Mouse (Mus musculus) frontal cortex, adult (tissue): ENCODE measurements around the gene Arpin.
A peak's percentile ranks its signal among the peaks of the same experiment; 100 is the strongest.

Experiments
- ATAC-seq: cut with Nextera tagmentation; 2 replicates; pipeline ENCODE4 v1.9.2; 2017; ENCODE audit warnings: mild to moderate bottlenecking, moderate library complexity, mixed read lengths; ENCODE audit not compliant: low TSS enrichment

The Arpin gene

DNA sequence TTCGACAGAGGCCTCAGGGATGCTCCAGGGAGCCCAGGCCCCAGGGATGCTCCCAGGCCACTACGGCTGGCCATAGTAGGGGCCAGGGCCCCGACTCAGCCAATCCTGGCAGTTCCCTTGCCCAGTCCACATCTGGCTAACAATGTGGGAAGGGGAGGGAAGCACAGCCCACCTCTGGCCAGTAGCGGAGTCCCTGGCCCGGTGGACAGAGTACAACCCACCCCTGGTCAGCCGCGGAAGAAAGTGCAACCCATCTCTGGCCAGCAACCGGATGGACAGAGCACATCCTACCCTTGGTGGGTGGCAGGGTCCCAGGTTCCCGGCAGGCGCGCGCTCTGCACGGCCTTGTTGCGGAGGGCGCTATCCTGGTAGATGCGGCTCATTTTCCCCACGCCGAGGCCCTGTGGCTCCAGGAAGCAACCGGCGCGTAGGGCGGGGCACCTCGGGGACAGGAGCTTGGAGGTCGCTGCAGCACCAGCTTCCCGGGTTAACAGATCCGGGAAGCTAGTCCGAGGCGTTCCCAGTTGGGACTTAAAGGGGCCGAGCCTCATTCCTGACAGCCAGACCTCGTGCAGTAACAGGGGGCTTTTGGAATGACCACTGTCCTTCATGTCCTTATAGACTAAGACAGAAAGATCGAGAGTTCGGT, at the start of gene Arpin:
Gene Arpin (minus strand): TSS at position 498 of the 649 bp plus-strand sequence.
- ATAC-seq: peak; percentile 77

DNA sequence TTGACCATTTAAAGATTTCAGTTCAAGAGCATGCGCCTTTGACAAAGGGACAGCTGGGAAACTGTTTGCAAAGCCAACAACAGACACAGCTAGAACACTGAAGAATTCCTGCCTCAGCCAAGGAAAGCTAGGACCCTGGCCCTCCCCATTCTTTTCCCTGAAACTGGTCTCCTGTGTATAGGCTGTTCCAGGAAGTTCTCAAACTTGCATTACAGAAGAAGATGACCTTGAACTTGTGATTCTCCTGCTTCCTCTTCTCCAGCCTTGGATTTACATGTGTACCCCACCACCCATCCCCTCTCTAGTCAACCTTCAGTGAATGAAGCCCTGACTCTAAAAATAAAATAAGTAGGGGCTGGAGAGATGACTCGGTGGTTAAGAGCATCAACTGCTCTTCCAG, 40.2 kb upstream of the Arpin start:
- ATAC-seq: no peak

DNA sequence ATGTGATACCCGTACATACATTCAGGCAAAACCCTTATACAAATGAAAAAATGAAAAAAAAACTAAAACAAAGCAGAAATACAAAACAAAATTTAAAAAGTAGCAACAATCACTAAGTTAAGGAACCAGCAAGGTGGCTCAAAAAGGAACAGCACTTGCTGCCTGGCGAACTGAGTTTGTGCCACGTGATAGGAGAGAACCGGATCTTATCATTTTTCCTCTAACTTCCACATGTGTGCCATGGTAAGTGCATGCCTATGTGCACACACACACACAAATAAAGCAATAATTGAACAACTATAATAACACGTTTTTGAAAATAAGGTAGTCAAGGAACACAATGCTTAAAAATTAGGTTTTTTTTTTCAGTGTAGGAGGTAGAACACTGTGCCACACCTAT, 37.0 kb upstream of the Arpin start:
- ATAC-seq: no peak

DNA sequence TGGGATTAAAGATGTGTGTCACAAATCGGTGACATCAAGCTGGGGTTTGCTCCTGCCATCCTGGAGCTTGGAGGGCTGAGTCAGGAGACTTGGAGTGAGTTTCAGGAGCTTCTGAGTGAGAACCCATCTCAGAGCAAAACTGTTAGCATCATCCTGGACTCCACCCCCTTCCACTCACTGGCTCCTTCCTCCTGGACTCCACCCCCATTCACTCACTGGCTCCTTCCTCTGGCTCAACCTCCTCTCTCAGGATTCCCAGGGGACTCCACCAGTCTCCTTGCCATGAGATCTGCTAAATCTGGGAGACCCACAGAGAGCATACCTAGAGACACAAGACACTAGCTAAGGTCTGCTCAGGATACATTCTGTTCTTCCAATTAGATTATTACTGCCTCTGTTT, 35.2 kb upstream of the Arpin start:
- ATAC-seq: no peak

DNA sequence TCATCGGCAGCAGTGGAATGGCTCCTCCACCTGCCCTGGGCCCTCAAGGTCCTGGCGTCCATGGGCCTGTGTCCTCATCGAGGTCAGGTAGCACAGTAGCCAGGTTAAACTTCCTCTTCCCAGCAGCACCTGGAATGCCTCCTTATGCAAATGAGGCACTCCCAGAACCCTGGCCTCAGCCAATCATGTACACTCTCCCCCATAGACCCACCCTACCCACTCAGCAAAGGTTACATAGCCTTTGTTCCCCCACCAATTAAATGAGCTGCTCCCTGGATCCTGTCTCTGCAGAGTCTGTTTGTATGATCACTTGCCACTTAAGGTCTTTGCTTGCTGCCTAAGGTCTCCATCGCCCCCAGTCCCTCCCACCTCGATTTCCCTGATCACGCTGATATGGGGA, 33.2 kb upstream of the Arpin start:
- no peak for ATAC-seq

DNA sequence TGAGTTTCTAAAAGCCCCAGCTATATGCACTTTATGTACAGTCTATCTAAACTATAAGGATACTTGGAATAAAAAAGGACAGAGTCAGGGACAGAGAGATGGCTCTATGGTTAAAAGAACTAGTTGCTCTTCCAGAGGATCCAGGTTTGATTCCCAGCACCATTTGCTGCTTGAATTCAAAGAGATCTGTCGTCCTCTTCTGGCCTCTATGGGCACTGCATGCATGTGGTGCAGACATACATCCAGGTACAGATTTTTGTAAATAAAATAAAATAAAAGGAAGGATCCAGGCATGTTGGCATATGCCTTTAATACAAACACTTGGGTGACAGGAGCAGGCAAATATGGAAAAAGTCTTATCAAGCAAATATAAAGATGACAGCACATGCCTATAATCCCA, 26.4 kb upstream of the Arpin start:
- no peak for ATAC-seq

DNA sequence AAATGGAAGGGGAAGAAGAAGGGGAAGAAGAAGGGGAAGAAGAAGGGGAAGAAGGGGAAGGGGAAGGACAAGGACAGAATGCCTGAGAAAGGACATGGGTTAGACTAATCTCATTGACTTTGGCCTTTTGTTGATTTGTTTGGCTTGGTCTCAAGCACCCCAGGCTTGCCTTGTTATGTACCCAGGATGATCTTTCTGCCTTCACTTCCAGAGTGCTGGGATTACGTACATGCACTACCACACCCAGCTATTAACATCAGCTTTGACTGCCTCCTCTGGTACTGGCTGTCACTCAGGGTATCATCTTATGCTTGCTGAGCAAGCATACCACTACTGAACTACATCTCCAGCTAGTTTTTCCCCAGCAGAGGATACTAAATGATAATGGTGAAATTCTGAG, 21.0 kb upstream of the Arpin start:
- ATAC-seq: no peak

DNA sequence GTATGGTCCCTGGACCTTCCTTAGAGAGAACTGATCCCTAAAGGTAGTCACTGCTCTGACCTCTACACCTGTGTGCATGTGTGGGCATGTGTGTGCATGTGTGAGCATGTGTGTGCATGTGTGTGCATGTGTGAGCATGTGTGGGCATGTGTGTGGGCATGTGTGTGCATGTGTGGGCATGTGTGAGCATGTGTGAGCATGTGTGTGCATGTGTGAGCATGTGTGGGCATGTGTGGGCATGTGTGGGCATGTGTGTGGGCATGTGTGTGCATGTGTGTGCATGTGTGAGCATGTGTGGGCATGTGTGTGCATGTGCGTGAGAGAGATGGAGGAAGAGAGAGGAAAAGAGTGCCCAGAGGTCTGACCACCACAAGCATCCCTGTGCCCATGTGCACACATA, 19.7 kb upstream of the Arpin start:
- no peak for ATAC-seq

DNA sequence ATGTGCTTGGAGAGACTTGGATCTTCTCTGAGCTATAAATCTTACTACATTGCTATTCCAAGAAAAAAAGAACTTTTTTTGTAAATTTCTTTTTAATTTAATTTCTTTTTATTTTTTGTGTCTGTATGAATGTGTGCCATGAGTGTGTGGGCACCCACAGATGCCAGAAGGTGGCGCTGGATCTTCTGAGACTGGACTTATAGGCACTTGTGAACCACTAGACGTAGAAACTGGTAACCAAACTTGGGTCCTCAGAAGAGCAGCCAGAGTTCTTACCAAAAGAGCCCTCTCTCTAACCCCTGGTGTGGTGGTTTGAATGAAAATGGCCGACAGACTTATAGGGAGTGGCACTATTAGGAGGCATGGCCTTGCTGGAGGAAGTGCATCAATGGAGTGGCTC, 15.9 kb upstream of the Arpin start:
- ATAC-seq: no peak

DNA sequence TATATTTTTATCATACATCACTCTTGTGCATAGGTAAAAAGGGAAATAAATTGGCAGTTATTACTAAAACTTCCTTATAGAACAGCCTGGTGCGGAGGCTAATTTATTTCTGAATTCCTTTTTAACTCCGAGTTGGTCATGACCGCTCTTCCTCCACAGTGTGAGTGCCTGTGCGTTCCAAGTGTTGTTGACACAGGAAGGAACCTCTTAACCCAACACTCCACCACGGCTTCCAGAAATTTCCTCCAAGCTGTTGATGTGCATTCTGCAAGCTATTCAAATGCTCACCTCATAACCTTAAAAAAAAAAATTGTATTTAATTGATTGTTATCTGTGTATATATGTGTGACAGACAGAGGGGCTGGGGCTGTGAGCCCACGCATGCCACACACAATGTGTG, 15.1 kb upstream of the Arpin start:
- no peak for ATAC-seq

DNA sequence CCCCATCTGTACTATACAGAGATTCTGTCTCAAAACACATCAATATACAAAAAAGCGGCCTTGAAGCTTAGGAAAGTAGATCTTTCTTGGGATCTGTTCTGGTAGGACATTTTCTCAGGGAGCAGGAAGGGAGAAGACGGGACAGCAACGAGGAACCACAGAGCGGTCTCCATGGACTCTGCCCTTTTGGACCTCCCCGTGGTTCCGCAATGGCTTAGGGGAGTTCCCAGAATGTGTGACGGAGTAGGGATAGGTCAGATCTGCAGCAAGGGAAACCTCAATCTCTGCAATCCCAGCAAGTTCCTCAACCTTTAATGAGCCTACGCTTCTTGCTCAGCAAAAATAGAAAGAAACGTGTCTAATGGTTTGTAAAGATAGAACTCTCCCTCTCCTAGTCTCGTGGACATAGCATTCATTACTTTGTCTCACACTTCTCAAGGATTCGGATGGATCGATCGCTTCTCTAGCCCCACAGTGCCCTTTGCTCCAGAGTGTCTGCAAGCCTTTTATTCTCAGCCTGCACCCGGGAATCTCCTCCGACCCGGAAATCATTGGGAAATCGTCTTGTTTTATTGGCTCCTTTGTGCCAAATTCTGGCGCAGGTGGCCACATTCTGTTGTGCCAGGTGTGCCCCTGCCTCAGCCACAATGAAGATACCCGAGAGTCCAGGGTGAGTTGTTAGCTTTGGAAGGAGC, 499 bp upstream of the Arpin start:
- peak; percentile 57; the same call in 1 of the 2 replicates for ATAC-seq

DNA sequence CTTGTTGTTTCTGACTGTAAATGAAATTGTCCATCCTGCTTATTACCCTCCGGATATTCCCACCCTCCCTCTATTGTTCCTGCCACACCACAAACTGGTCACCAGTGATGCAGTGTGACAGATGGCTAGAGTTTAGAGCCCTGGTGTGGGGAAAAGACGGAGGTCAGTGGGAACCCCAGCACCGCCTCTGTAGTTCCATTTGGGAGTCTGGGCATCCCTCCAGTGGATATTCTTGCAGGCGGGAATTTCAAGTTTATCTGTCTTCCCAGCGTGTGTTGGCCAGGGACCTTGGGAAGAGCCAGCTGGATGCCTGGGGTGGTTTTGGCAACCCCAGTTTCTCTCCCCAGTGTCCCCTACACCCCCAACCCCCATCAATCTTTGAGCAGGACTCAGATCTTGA, 698 bp downstream of the Arpin start:
- peak; percentile 9; the same call in 1 of the 2 replicates for ATAC-seq

DNA sequence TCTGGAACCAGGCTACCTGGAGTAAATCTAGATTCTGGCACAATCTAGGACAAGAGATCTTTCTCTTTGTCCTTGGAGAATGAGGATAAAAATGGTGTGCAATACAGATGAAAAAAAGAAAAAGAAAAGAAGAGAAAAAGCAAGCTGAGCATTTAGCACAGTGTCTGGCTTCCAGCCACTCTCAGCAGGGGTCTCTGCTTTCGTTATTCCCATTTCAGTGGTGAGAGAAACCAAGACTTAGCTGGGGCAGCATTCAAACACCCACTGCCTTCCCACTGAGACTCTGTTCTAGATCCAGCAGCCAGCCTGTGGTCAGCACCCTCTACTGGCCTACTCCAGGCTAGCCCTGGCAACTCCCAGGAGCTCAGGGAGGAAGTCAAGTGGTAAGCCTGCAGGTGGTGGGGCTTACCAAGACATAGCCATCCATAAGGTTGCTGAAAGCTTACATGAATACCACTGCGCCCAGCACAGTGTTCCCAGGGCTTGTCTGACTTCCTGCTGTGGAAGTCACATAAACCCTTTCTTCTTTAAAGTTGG, 6.6 kb downstream of the Arpin start:
- ATAC-seq: peak; percentile 58; the same call in 1 of the 2 replicates

DNA sequence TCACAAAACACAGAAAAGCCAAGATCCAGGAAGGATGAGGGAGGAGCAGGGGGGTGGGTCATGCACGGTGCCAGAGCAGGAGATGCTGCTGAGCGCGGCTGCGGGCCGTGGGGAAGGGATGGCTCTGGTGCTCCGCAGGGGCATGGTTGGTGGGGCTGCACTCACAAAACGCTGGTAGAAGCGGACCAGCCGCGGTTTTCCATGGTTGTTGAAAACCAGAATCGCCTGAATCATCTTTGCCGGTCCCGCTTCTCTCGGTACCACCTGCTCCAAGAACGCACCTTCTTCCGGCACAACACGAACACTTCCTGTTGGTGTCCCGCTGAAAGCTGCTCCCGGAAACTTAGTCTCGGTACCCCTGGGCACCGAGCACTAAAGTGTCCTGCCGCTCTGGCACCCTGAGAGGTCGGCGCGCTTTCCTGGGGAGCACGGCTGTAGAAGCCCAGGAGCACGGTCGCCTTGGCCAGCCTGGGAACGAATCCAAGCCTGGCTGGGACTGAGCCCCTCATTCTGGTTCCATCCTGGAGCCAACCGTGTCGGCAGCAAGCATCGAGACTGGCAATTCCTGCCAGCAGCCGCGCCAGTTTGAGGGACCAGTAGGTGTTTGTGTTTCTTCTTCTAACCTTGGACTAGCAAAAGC, 14.7 kb downstream of the Arpin start, which contains the start of gene Ap3s2:
Gene Ap3s2 (minus strand): TSS at position 306 of the 640 bp plus-strand sequence.
- peak; percentile 98 for ATAC-seq

DNA sequence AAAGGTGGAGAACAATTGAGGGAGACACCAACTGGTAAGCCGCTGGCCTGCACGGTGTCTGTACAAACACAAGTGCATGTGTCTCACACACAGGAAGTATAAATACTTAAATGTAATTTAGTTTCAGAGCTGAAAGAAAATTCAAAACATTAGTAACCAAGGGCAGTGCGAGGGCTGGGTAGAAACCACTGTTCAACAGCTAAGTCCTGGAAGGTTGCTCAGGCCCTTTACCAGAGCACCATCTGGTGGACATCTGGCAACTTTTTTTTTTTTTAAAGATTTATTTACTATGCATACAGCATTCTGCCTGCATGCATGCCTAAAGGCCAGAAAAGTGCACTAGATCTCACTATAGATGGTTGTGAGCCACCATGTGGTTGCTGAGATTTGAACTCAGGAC, 20.6 kb downstream of the Arpin start:
- no peak for ATAC-seq

DNA sequence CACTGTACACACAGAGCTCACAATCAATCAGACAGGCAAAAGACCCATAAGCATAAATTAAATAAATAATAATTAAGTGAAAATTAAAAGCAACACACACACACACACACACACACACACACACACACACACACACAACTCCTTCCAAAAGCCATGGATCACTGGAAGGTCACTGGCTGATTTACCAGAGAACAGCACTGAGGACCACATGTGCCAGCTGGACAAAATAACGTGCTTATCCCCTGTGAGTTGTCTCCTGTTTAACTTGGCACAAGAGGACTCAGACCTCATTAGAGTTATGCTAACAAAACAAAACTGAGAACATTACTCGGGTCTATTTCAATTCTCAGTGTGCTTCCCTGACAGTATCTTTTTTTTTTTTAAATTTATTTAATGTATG, 27.8 kb downstream of the Arpin start:
- ATAC-seq: no peak

DNA sequence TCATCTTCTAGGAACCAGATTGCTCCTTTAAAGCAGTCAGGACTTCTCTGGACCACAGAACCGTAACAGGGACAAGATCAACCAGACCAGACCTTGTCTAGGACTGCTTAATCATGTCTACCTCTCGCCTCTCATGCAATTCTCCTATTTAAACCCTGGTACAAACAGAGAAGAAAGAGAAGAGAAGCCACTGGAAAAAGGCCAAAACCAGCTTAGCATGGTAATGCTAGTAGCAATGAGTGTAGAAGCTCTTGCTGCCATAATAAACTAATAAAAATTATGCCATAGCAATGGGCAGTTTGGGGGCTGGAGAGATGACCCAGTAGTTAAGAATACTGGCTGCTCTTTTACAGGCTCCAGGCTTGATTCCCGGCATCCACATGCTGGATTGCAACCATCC, 28.2 kb downstream of the Arpin start:
- no peak for ATAC-seq

DNA sequence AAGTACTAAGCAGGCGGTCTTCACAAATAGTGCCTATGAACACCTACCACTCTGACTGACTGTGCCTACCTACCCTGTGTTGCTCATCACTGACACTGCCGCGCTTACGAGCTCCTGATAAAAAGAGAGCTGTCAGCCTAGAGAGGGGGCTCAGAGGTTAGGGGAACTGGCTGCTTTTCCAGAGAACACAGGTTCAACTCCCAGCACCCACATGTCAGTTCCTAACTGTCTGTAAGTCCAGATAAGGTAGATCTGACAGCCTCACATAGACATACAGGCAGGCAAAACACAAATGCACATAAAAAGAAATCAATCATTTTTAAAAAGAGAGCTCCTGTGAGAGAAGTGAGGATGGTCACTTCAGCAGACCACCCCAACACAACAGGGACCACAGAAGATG, 30.0 kb downstream of the Arpin start:
- no peak for ATAC-seq

DNA sequence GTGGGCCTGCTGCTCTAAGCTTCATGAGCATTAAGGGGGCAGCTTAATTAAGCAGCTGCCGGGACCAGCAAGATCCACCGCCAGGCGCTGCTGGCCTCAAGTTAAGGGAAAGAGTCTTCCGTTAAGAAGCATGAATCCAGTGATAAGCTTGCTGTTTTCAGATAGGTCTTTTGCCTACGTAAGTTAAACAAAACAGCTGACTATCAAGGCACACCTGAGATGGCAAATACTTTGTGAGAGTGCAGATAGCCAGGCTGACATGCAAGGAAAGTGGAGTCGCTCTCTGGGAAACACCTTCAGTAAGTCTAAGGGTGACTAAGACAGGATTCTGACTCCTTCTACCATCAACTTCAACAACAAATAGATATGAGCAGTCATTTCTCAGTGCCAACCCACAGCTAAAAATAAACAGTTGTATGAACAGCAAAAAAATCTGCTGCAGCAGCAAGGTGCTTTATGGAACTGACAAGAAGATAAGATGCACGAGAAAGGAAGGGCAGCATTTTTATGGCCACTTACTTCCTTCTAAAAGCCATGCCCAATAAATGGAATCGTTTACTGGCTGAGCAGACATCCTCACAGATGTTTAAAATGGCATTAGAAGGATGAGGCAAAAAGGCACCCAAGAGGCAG, 31.9 kb downstream of the Arpin start:
- no peak for ATAC-seq

DNA sequence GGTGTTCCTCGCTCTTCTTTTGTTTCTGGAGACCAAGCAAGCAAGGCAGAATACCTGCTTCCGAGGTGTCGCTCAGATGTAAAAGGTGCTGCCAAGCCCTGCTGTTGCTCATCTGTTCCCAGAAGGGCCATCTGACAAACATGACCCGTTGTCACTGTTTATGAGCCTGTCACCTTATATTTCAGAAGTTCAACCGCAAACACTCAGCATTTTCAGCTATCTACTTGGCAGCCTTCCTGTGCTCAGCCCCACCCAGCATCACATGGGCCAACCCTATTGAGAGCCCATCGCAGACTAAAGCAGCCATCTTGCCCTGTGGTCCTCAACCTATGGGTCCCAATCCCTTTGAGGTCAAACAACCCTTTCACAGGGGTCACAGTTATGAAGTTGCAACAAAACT, 34.4 kb downstream of the Arpin start:
- no peak for ATAC-seq

DNA sequence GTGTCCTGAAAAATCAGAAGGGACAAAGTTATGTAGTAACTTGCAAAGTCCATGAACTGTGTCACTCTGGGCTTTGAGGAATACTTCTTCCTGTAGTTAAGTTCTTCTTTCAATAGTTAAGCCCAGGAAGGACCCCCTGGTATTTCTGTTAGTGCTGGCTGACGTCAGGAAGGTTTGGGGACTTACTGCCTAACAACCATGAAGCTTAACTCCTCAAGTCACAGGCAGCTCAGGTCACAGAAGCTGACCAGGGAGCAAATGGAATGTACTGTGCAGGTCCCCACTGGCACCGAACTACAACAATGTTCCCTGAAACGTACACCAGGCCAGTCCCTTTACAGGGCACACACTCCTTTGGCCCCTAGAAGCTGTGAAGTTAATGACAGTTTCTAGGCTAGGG, 39.9 kb downstream of the Arpin start:
- ATAC-seq: no peak

DNA sequence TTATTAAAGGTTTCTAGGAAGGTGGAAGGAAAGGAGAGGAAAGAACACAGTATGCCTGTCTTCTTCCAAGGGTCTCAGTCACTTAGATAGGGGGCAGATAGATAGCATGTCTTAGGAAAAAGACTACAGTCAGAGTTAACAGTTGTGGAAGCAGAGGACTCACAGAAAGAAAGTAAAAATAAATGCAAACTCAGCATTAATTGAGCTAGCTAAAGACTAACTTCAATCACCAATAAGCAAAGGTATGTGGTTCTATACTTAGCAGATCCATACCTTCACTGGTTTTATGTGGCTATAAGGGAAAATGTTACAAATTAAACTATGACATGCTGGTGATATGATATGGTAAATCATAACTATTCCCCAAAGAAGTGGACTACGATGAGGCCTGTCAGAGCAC, 40.4 kb downstream of the Arpin start:
- ATAC-seq: no peak
